Mouse (Mus musculus) hindbrain, embryonic 14.5 days (tissue): ENCODE measurements around the gene Cd200. TPM values are rescaled to one million over a fixed set of nuclear protein-coding genes. Genes with fewer than 3 reads are reported as not detected.

Experiments
- ATAC-seq: fragments of 200-750 bp; cut with Nextera tagmentation; 2 replicates; pipeline ENCODE4 v1.8.0; 2017; ENCODE audit warnings: moderate number of reproducible peaks, mild to moderate bottlenecking, moderate TSS enrichment, moderate library complexity; ENCODE audit not compliant: low FRiP score
- DNase-seq: peaks from one replicate; pipeline ENCODE4 v3.0.0-alpha.2; 2015; ENCODE audit warnings: low spot score
- H3K27ac ChIP-seq: fragments of 300-500 bp; sonication (generic); 2 replicates; pipeline ENCODE4 v1.5.1; 2014; ENCODE audit warnings: mild to moderate bottlenecking, moderate library complexity
- H3K27me3 ChIP-seq: fragments of 300-500 bp; sonication (generic); 2 replicates; pipeline ENCODE4 v1.6.1; 2014; ENCODE audit warnings: mild to moderate bottlenecking, low read length, mixed read lengths; ENCODE audit not compliant: control insufficient read depth, insufficient read depth
- H3K36me3 ChIP-seq: fragments of 300-500 bp; sonication (generic); replicated peaks from 2 replicates; pipeline ENCODE4 v1.6.1; 2014; ENCODE audit not compliant: control insufficient read depth, insufficient read depth
- H3K4me1 ChIP-seq: fragments of 300-500 bp; sonication (generic); replicated peaks from 2 replicates; pipeline ENCODE4 v1.6.1; 2014; ENCODE audit warnings: antibody characterized with exemption, low read length, mixed read lengths; ENCODE audit not compliant: control insufficient read depth, insufficient read depth
- H3K4me2 ChIP-seq: fragments of 300-500 bp; sonication (generic); replicated peaks from 2 replicates; pipeline ENCODE4 v1.6.1; 2014; ENCODE audit warnings: mild to moderate bottlenecking, moderate library complexity
- H3K4me3 ChIP-seq: fragments of 300-500 bp; sonication (generic); replicated peaks from 2 replicates; pipeline ENCODE4 v1.5.1; 2014; ENCODE audit warnings: mild to moderate bottlenecking, low read length
- H3K9ac ChIP-seq: fragments of 300-500 bp; sonication (generic); 2 replicates; pipeline ENCODE4 v1.6.1; 2014
- H3K9me3 ChIP-seq: fragments of 300-500 bp; sonication (generic); 2 replicates; pipeline ENCODE4 v1.6.1; 2016; ENCODE audit warnings: low read length; ENCODE audit not compliant: control insufficient read depth
- WGBS: fragments of 180-500 bp; shearing (Covaris S2); extraction: QIAGEN DNeasy Blood & Tissue Kit; methylation state at CpG from one replicate; pipeline ENCODE4 v1.1.7; 2014; 5-methylcytosine and 5-hydroxymethylcytosine counted together
- polyA plus RNA-seq: library from polyadenylated mRNA; unstranded; fragments of >200 nt; fragmentation: Nextera tagmentation; extraction: Ambion mirVana; gene quantifications from 2 replicates; pipeline ENCODE4 v1.2.1, GENCODE M21; 2014

The Cd200 gene
- polyA plus RNA-seq, 1 experiment from 2014 or later: 356 TPM

GRCm38 (mm10) chr16:45402951-45403350 lies 5.9 kb downstream of the Cd200 start:
- Histone ChIP-seq H3K36me3 (peaks cover 20% of the 10 kb centered on the region), H3K9ac (no peak overlapping the region), H3K4me1 (peaks cover 18% of the 10 kb centered on the region; the same call in 1 of the 2 replicates), H3K9me3 (no peaks in the 10 kb centered on the region), H3K27ac (no peak overlapping the region), H3K4me2 (no peak overlapping the region), H3K27me3 (no peaks in the 10 kb centered on the region), H3K4me3 (no peak overlapping the region)
- DNase-seq: no peak
- ATAC-seq: no peak
- 76% methylated on average over 2 of the region's 2 CpGs for WGBS

- no peaks in the 10 kb centered on the region for H3K9me3 ChIP-seq
- no peak overlapping the region for H3K4me3 ChIP-seq
- no peak overlapping the region for H3K9ac ChIP-seq
- ATAC-seq (no peak), DNase-seq (no peak)
- peaks cover 17% of the 10 kb centered on the region; the same call in 1 of the 2 replicates for H3K4me1 ChIP-seq
- peaks cover 23% of the 10 kb centered on the region for H3K36me3 ChIP-seq
- no peak overlapping the region for H3K4me2 ChIP-seq
- H3K27ac ChIP-seq: no peak overlapping the region
- WGBS: 95% methylated on average over 1 of the region's 1 CpGs
- H3K27me3 ChIP-seq: no peaks in the 10 kb centered on the region
These were observed 6.8 kb downstream of the Cd200 start for GRCm38 (mm10) chr16:45402036-45402435.

GRCm38 (mm10) chr16:45399947-45400555 lies 8.8 kb downstream of the Cd200 start:
- peaks cover 41% of the 10 kb centered on the region for H3K36me3 ChIP-seq
- WGBS: 69% methylated on average over 9 of the region's 9 CpGs
- no peak overlapping the region for H3K27ac ChIP-seq
- H3K9ac ChIP-seq: no peak overlapping the region
- no peak overlapping the region for H3K4me3 ChIP-seq
- no peaks in the 10 kb centered on the region for H3K27me3 ChIP-seq
- 0 out of 2 replicates have a peak, but pooled peaks cover 4% of the 10 kb centered on the region for H3K4me1 ChIP-seq
- H3K9me3 ChIP-seq: no peaks in the 10 kb centered on the region
- ATAC-seq (no peak), DNase-seq (no peak)
- no peak overlapping the region for H3K4me2 ChIP-seq

- Histone ChIP-seq H3K4me1 (0 out of 2 replicates have a peak, but pooled peaks cover 4% of the 10 kb centered on the region), H3K27ac (no peak overlapping the region), H3K9ac (no peak overlapping the region), H3K4me2 (no peak overlapping the region), H3K4me3 (no peak overlapping the region), H3K36me3 (peaks cover 48% of the 10 kb centered on the region), H3K9me3 (no peaks in the 10 kb centered on the region), H3K27me3 (no peaks in the 10 kb centered on the region)
- ATAC-seq: no peak
- WGBS: 89% methylated on average over 3 of the region's 3 CpGs
- no peak for DNase-seq
These were observed 9.4 kb downstream of the Cd200 start for GRCm38 (mm10) chr16:45399411-45399810.

- Histone ChIP-seq H3K9ac (no peak overlapping the region), H3K36me3 (peaks cover 62% of the 10 kb centered on the region), H3K4me2 (no peak overlapping the region), H3K9me3 (no peaks in the 10 kb centered on the region), H3K4me3 (no peak overlapping the region), H3K27me3 (no peaks in the 10 kb centered on the region), H3K27ac (no peak overlapping the region), H3K4me1 (no peaks in the 10 kb centered on the region)
- ATAC-seq (no peak), DNase-seq (no peak)
- 68% methylated on average over 2 of the region's 2 CpGs for WGBS
These were observed 11.4 kb downstream of the Cd200 start for GRCm38 (mm10) chr16:45397440-45397839.

- no peaks in the 10 kb centered on the region for H3K4me1 ChIP-seq
- ATAC-seq (no peak), DNase-seq (no peak)
- no peak overlapping the region for H3K4me3 ChIP-seq
- H3K36me3 ChIP-seq: peaks cover 91% of the 10 kb centered on the region
- no peak overlapping the region for H3K27ac ChIP-seq
- H3K4me2 ChIP-seq: no peak overlapping the region
- 92% methylated on average over 6 of the region's 6 CpGs for WGBS
- no peak overlapping the region for H3K9ac ChIP-seq
- no peaks in the 10 kb centered on the region for H3K9me3 ChIP-seq
- no peaks in the 10 kb centered on the region for H3K27me3 ChIP-seq
These were observed 16.6 kb downstream of the Cd200 start for GRCm38 (mm10) chr16:45392246-45392645.

- H3K4me1 ChIP-seq: no peaks in the 10 kb centered on the region
- 94% methylated on average over 3 of the region's 3 CpGs for WGBS
- H3K4me2 ChIP-seq: no peak overlapping the region
- H3K27ac ChIP-seq: no peak overlapping the region
- ATAC-seq (no peak), DNase-seq (no peak)
- H3K36me3 ChIP-seq: peaks cover 92% of the 10 kb centered on the region
- H3K9me3 ChIP-seq: no peaks in the 10 kb centered on the region
- H3K27me3 ChIP-seq: no peaks in the 10 kb centered on the region
- no peak overlapping the region for H3K4me3 ChIP-seq
- H3K9ac ChIP-seq: no peak overlapping the region
These were observed 17.2 kb downstream of the Cd200 start for GRCm38 (mm10) chr16:45391680-45392079.

GRCm38 (mm10) chr16:45390286-45390956 lies 18.4 kb downstream of the Cd200 start:
- Histone ChIP-seq H3K4me2 (no peak overlapping the region), H3K27me3 (no peaks in the 10 kb centered on the region), H3K4me3 (no peak overlapping the region), H3K36me3 (peaks cover 87% of the 10 kb centered on the region), H3K4me1 (no peaks in the 10 kb centered on the region), H3K27ac (no peak overlapping the region), H3K9me3 (no peaks in the 10 kb centered on the region), H3K9ac (no peak overlapping the region)
- no peak for ATAC-seq
- whole genome bisulfite sequencing: 85% methylated on average over 5 of the region's 5 CpGs
- DNase-seq: no peak

GRCm38 (mm10) chr16:45389833-45390232 lies 19.0 kb downstream of the Cd200 start:
- Histone ChIP-seq H3K27ac (no peak overlapping the region), H3K4me3 (no peak overlapping the region), H3K9ac (no peak overlapping the region), H3K4me1 (no peaks in the 10 kb centered on the region), H3K27me3 (no peaks in the 10 kb centered on the region), H3K36me3 (peaks cover 82% of the 10 kb centered on the region), H3K9me3 (no peaks in the 10 kb centered on the region), H3K4me2 (no peak overlapping the region)
- no peak for ATAC-seq
- 97% methylated on average over 2 of the region's 2 CpGs for whole genome bisulfite sequencing
- no peak for DNase-seq
